Mouse (Mus musculus): Measurements from ENCODE around the gene Krt32. TPM values are rescaled to one million over a fixed set of nuclear protein-coding genes. Genes with fewer than 3 reads are reported as not detected.

Gene Krt32
- polyA plus RNA-seq, 1 experiment from 2014 or later = not detected

GRCm38 (mm10) chr11:100105576-100106122, 17.6 kb upstream of the Krt32 start, which contains the start of gene Krt36:
Gene Krt36, minus strand, starts transcription at chr11:100105626.
- H3K9me3 ChIP-seq (replicated peaks; ENCODE audit: control insufficient read depth, low read length) = no peaks in the 10 kb centered on the region
- no peaks in the 10 kb centered on the region for H3K27me3 ChIP-seq (ENCODE audit: control insufficient read depth, insufficient read depth, low read length)
- no peak within 1 kb of the TSS for H3K27ac ChIP-seq (ENCODE audit: low read length)
- no peak within 1 kb of the TSS for H3K4me3 ChIP-seq (ENCODE audit: low read length)
- no peak within 1 kb of the TSS for H3K4me2 ChIP-seq (ENCODE audit: low read depth, low read length)
- WGBS = 79% methylated on average over 6 of the region's 6 CpGs
- H3K36me3 ChIP-seq (ENCODE audit: control insufficient read depth, insufficient read depth) = no peaks in the 10 kb centered on the region
- ATAC-seq (replicated peaks; ENCODE audit: extremely low read depth, insufficient read depth, low FRiP score) = no peak
- H3K4me1 ChIP-seq (ENCODE audit: control insufficient read depth, insufficient read depth, low read length) = no peaks in the 10 kb centered on the region
- H3K9ac ChIP-seq (ENCODE audit: low read length) = no peak within 1 kb of the TSS

GRCm38 (mm10) chr11:100102693-100103429, 14.8 kb upstream of the Krt32 start:
- Histone ChIP-seq H3K4me1 (ENCODE audit: control insufficient read depth, insufficient read depth, low read length) (no peaks in the 10 kb centered on the region), H3K9me3 (replicated peaks; ENCODE audit: control insufficient read depth, low read length) (no peaks in the 10 kb centered on the region), H3K4me2 (ENCODE audit: low read depth, low read length) (no peak overlapping the region), H3K27ac (ENCODE audit: low read length) (no peak overlapping the region), H3K36me3 (ENCODE audit: control insufficient read depth, insufficient read depth) (no peaks in the 10 kb centered on the region), H3K9ac (ENCODE audit: low read length) (no peak overlapping the region), H3K4me3 (ENCODE audit: low read length) (no peak overlapping the region), H3K27me3 (ENCODE audit: control insufficient read depth, insufficient read depth, low read length) (no peaks in the 10 kb centered on the region)
- WGBS = 49% methylated on average over 15 of the region's 15 CpGs
- ATAC-seq (replicated peaks; ENCODE audit: extremely low read depth, insufficient read depth, low FRiP score) = no peak

- Histone ChIP-seq H3K4me3 (ENCODE audit: low read length) (no peak overlapping the region), H3K27me3 (ENCODE audit: control insufficient read depth, insufficient read depth, low read length) (no peaks in the 10 kb centered on the region)
- ATAC-seq (replicated peaks; ENCODE audit: extremely low read depth, insufficient read depth, low FRiP score) = no peak
Observed at GRCm38 (mm10) chr11:100100391-100100790, 12.4 kb upstream of the Krt32 start.

GRCm38 (mm10) chr11:100097819-100098218, 9.8 kb upstream of the Krt32 start:
- Histone ChIP-seq H3K27me3 (ENCODE audit: control insufficient read depth, insufficient read depth, low read length) (no peaks in the 10 kb centered on the region), H3K36me3 (ENCODE audit: control insufficient read depth, insufficient read depth) (no peaks in the 10 kb centered on the region), H3K27ac (ENCODE audit: low read length) (no peak overlapping the region), H3K9me3 (replicated peaks; ENCODE audit: control insufficient read depth, low read length) (no peaks in the 10 kb centered on the region), H3K4me2 (ENCODE audit: low read depth, low read length) (no peak overlapping the region), H3K4me1 (ENCODE audit: control insufficient read depth, insufficient read depth, low read length) (no peaks in the 10 kb centered on the region), H3K4me3 (ENCODE audit: low read length) (no peak overlapping the region), H3K9ac (ENCODE audit: low read length) (no peak overlapping the region)
- 65% methylated on average over 9 of the region's 9 CpGs for WGBS
- ATAC-seq (replicated peaks; ENCODE audit: extremely low read depth, insufficient read depth, low FRiP score) = no peak; the same call in 1 of the 2 replicates

More at GRCm38 (mm10) chr11:100100391-100100790, 12.4 kb upstream of the Krt32 start:
- Histone ChIP-seq H3K9me3 (replicated peaks; ENCODE audit: control insufficient read depth, low read length) (no peaks in the 10 kb centered on the region), H3K4me1 (ENCODE audit: control insufficient read depth, insufficient read depth, low read length) (no peaks in the 10 kb centered on the region), H3K4me2 (ENCODE audit: low read depth, low read length) (no peak overlapping the region), H3K9ac (ENCODE audit: low read length) (no peak overlapping the region), H3K36me3 (ENCODE audit: control insufficient read depth, insufficient read depth) (no peaks in the 10 kb centered on the region), H3K27ac (ENCODE audit: low read length) (no peak overlapping the region)
- 73% methylated on average over 4 of the region's 4 CpGs for WGBS

- Histone ChIP-seq H3K9ac (ENCODE audit: low read length) (no peak within 1 kb of the TSS), H3K27me3 (ENCODE audit: control insufficient read depth, insufficient read depth, low read length) (no peaks in the 10 kb centered on the region), H3K4me3 (ENCODE audit: low read length) (no peak within 1 kb of the TSS), H3K4me2 (ENCODE audit: low read depth, low read length) (no peak within 1 kb of the TSS), H3K36me3 (ENCODE audit: control insufficient read depth, insufficient read depth) (no peaks in the 10 kb centered on the region), H3K27ac (ENCODE audit: low read length) (no peak within 1 kb of the TSS), H3K9me3 (replicated peaks; ENCODE audit: control insufficient read depth, low read length) (no peaks in the 10 kb centered on the region), H3K4me1 (ENCODE audit: control insufficient read depth, insufficient read depth, low read length) (no peaks in the 10 kb centered on the region)
- ATAC-seq (replicated peaks; ENCODE audit: extremely low read depth, insufficient read depth, low FRiP score) = no peak
- 88% methylated on average over 9 of the region's 9 CpGs for WGBS
Observed at GRCm38 (mm10) chr11:100096141-100096540, 8.1 kb upstream of the Krt32 start, which contains the start of gene Krt35. Gene Krt35, minus strand, starts transcription at chr11:100096241.

- WGBS = 58% methylated on average over 7 of the region's 7 CpGs
- no peak overlapping the region for H3K27ac ChIP-seq (ENCODE audit: low read length)
Observed at GRCm38 (mm10) chr11:100088378-100089025, 476 bp upstream of the Krt32 start.

GRCm38 (mm10) chr11:100073873-100074272, 14.2 kb downstream of the Krt32 start:
- no peak for ATAC-seq (replicated peaks; ENCODE audit: extremely low read depth, insufficient read depth, low FRiP score)
- no peak overlapping the region for H3K4me2 ChIP-seq (ENCODE audit: low read depth, low read length)
- no peaks in the 10 kb centered on the region for H3K9me3 ChIP-seq (replicated peaks; ENCODE audit: control insufficient read depth, low read length)
- H3K4me1 ChIP-seq (ENCODE audit: control insufficient read depth, insufficient read depth, low read length) = no peaks in the 10 kb centered on the region; the same call in 1 of the 2 replicates
- no peaks in the 10 kb centered on the region for H3K36me3 ChIP-seq (ENCODE audit: control insufficient read depth, insufficient read depth)
- H3K4me3 ChIP-seq (ENCODE audit: low read length) = no peak overlapping the region
- H3K9ac ChIP-seq (ENCODE audit: low read length) = no peak overlapping the region
- no peak overlapping the region for H3K27ac ChIP-seq (ENCODE audit: low read length)
- H3K27me3 ChIP-seq (ENCODE audit: control insufficient read depth, insufficient read depth, low read length) = no peaks in the 10 kb centered on the region
- WGBS = 67% methylated on average over 1 of the region's 1 CpGs

More at GRCm38 (mm10) chr11:100088378-100089025, 476 bp upstream of the Krt32 start:
- Histone ChIP-seq H3K4me2 (ENCODE audit: low read depth, low read length) (no peak overlapping the region), H3K9me3 (replicated peaks; ENCODE audit: control insufficient read depth, low read length) (no peaks in the 10 kb centered on the region), H3K9ac (ENCODE audit: low read length) (no peak overlapping the region), H3K4me3 (ENCODE audit: low read length) (no peak overlapping the region), H3K27me3 (ENCODE audit: control insufficient read depth, insufficient read depth, low read length) (no peaks in the 10 kb centered on the region), H3K36me3 (ENCODE audit: control insufficient read depth, insufficient read depth) (no peaks in the 10 kb centered on the region), H3K4me1 (ENCODE audit: control insufficient read depth, insufficient read depth, low read length) (no peaks in the 10 kb centered on the region)
- no peak for ATAC-seq (replicated peaks; ENCODE audit: extremely low read depth, insufficient read depth, low FRiP score)

GRCm38 (mm10) chr11:100067293-100068036, 20.6 kb downstream of the Krt32 start:
- no peaks in the 10 kb centered on the region for H3K27me3 ChIP-seq (ENCODE audit: control insufficient read depth, insufficient read depth, low read length)
- H3K9ac ChIP-seq (ENCODE audit: low read length) = no peak overlapping the region
- H3K4me3 ChIP-seq (ENCODE audit: low read length) = no peak overlapping the region
- no peak overlapping the region for H3K4me2 ChIP-seq (ENCODE audit: low read depth, low read length)
- no peak overlapping the region for H3K27ac ChIP-seq (ENCODE audit: low read length)
- H3K4me1 ChIP-seq (ENCODE audit: control insufficient read depth, insufficient read depth, low read length) = peaks cover 12% of the 10 kb centered on the region
- peak; percentile 41; the same call in 1 of the 2 replicates for ATAC-seq (replicated peaks; ENCODE audit: extremely low read depth, insufficient read depth, low FRiP score)
- H3K36me3 ChIP-seq (ENCODE audit: control insufficient read depth, insufficient read depth) = no peaks in the 10 kb centered on the region
- H3K9me3 ChIP-seq (replicated peaks; ENCODE audit: control insufficient read depth, low read length) = no peaks in the 10 kb centered on the region
- WGBS = 61% methylated on average over 17 of the region's 17 CpGs

Data from heart, embryonic 16.5 days (tissue).